Comparison of ENCODE assay signal across 16 mouse cellular contexts in the genomic region with DNA sequence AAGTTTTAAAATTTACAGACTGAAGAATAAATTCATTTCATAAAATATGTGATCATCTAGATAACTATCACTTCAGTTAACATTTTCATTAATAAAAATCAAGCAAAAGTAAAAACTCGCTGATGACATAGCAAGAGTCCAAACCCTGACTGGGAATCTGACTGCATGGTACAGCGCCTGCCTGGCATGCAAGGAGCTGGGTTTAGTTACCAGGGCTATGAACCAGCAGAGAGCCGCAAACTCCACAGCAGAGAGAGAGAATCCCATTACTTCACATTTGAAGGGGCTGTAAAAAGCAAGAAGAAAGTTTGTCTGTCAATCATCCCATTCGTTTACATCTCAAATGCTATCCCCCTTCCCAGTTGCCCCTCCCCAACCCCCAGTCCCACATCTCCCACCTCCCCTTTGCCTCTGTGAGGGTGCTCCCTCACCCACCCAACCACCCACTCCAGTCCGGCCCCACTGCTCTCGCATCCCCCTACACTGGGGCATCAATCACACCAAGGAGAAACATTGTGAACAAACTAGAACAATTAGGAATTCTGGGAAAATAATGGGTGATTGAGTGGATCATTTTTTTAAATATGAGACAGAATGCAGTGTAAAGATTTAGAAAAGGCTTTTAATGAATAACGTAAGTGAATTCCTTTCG.
"Had no signal": no experiment of that assay in that cellular context is flagged by ENCODE, and none has a peak within 500 bp of the region (broad histone marks: within the 10 kb centered on the region; RNA-seq: fewer than 3 reads in every experiment).

No protein-coding gene starts in this region.

- DNase-seq: lung, adult 2 months; lung, postnatal 14 days; lung, postnatal 36 days; right cerebral cortex, postnatal 14 days; thymus, adult 2 months; thymus, postnatal 25 days; thymus, postnatal 4 days had no signal

- H3K9ac ChIP-seq: lung, embryonic 15.5 days; midbrain, embryonic 12.5 days; midbrain, embryonic 15.5 days; neural tube, embryonic 12.5 days; stomach, embryonic 15.5 days had no signal

- H3K4me2 ChIP-seq: lung, embryonic 15.5 days; midbrain, embryonic 12.5 days; midbrain, embryonic 15.5 days; neural tube, embryonic 12.5 days; stomach, embryonic 15.5 days had no signal

- H3K27me3 ChIP-seq: lung, embryonic 15.5 days; megakaryocyte, embryonic 14.5 days; midbrain, embryonic 12.5 days; midbrain, embryonic 15.5 days; neural tube, embryonic 12.5 days; stomach, embryonic 15.5 days had no signal

- H3K27ac ChIP-seq: lung, embryonic 15.5 days; macrophage; midbrain, embryonic 12.5 days; midbrain, embryonic 15.5 days; neural tube, embryonic 12.5 days; stomach, embryonic 15.5 days; stomach, postnatal 0 days had no signal

- H3K36me3 ChIP-seq: lung, embryonic 15.5 days; midbrain, embryonic 12.5 days; midbrain, embryonic 15.5 days; neural tube, embryonic 12.5 days; stomach, embryonic 15.5 days had no signal

- H3K9me3 ChIP-seq: lung, embryonic 15.5 days; megakaryocyte, embryonic 14.5 days; midbrain, embryonic 12.5 days; midbrain, embryonic 15.5 days; neural tube, embryonic 12.5 days; stomach, embryonic 15.5 days had no signal

- H3K4me3 ChIP-seq: lung, embryonic 15.5 days; megakaryocyte, embryonic 14.5 days; midbrain, embryonic 12.5 days; midbrain, embryonic 15.5 days; neural tube, embryonic 12.5 days; stomach, embryonic 15.5 days had no signal

- H3K4me1 ChIP-seq: lung, embryonic 15.5 days; megakaryocyte, embryonic 14.5 days; midbrain, embryonic 12.5 days; midbrain, embryonic 15.5 days; neural tube, embryonic 12.5 days; stomach, embryonic 15.5 days had no signal

- ATAC-seq: lung, postnatal 0 days; midbrain, embryonic 15.5 days had no signal
